Mouse (Mus musculus) hindbrain, embryonic 15.5 days (tissue): Measurements from ENCODE around the gene Sirt5. TPM values are rescaled to one million over a fixed set of nuclear protein-coding genes. Genes with fewer than 3 reads are reported as not detected.

Experiments used
- ATAC-seq: fragments of 200-750 bp; cut with Nextera tagmentation; 2 replicates; pipeline ENCODE4 v1.8.0; 2017; ENCODE audit warnings: low read depth, moderate number of reproducible peaks, moderate TSS enrichment; ENCODE audit not compliant: low FRiP score
- H3K27ac ChIP-seq: fragments of 300-500 bp; sonication (generic); replicated peaks from 2 replicates; pipeline ENCODE4 v1.5.1; 2015; ENCODE audit warnings: mild to moderate bottlenecking, inconsistent platforms
- H3K27me3 ChIP-seq: fragments of 300-500 bp; sonication (generic); 2 replicates; pipeline ENCODE4 v1.6.1; 2015; ENCODE audit warnings: control low read depth, inconsistent platforms
- H3K36me3 ChIP-seq: fragments of 300-500 bp; sonication (generic); 2 replicates; pipeline ENCODE4 v1.6.1; 2015; ENCODE audit warnings: control low read depth, inconsistent platforms
- H3K4me1 ChIP-seq: fragments of 300-500 bp; sonication (generic); replicated peaks from 2 replicates; pipeline ENCODE4 v1.6.1; 2015; ENCODE audit warnings: control low read depth, inconsistent platforms
- H3K4me2 ChIP-seq: fragments of 300-500 bp; sonication (generic); 2 replicates; pipeline ENCODE4 v1.6.1; 2015; ENCODE audit warnings: moderate library complexity, mild to moderate bottlenecking, inconsistent platforms
- H3K4me3 ChIP-seq: fragments of 300-500 bp; sonication (generic); 2 replicates; pipeline ENCODE4 v1.5.1; 2015; ENCODE audit warnings: mild to moderate bottlenecking, inconsistent platforms
- H3K9ac ChIP-seq: fragments of 300-500 bp; sonication (generic); 2 replicates; pipeline ENCODE4 v1.6.1; 2015; ENCODE audit warnings: inconsistent platforms
- H3K9me3 ChIP-seq: fragments of 300-500 bp; sonication (generic); 2 replicates; pipeline ENCODE4 v1.6.1; 2016; ENCODE audit warnings: control low read depth, inconsistent platforms
- WGBS: fragments of 180-500 bp; shearing (Covaris S2); methylation state at CpG from one replicate; pipeline ENCODE4 v1.1.7; 2015; 5-methylcytosine and 5-hydroxymethylcytosine counted together
- polyA plus RNA-seq: library from polyadenylated mRNA; unstranded; fragments of >200 nt; fragmentation: Nextera tagmentation; extraction: Ambion mirVana; gene quantifications from 2 replicates; pipeline ENCODE4 v1.2.1, GENCODE M21; 2015

The Sirt5 gene
- polyA plus RNA-seq, 1 experiment from 2014 or later, result 34.8 TPM

DNA sequence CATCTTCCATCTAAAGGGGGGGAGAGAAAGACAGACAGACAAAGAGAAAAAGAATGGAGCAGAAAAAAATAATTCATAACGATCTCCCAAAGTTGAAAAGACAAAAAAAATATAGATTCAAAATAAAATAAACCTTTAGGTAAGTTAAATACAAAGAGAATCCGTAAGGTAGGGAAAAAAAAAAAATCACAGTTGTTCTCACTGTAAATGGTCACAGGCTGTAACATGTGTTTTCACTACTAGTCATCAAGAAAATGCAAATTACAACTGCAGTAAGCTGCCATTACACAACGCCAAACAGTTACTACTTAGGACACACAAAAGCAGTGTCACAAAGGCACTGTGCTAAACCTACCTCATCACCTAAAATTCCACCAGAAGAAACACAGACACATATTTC lies 79.4 kb downstream of the Sirt5 start:
- Histone ChIP-seq H3K27ac (no peak overlapping the region), H3K27me3 (no peaks in the 10 kb centered on the region), H3K9ac (no peak overlapping the region), H3K36me3 (no peaks in the 10 kb centered on the region), H3K4me2 (no peak overlapping the region), H3K9me3 (no peaks in the 10 kb centered on the region), H3K4me3 (no peak overlapping the region), H3K4me1 (peaks cover 16% of the 10 kb centered on the region)
- ATAC-seq, result no peak
- WGBS, result 88% methylated on average over 3 of the region's 3 CpGs

Other genes with a start within 250 kb of the Sirt5 start
- 76.3 and 76.7 TPM in 2 replicates for gene Tbc1d7, start 194.0 kb upstream of the Sirt5 start, polyA plus RNA-seq
- gene Gfod1, start 61.3 kb upstream of the Sirt5 start, polyA plus RNA-seq, result 2.4 and 3.0 TPM in 2 replicates
- gene Nol7, start 32.9 kb downstream of the Sirt5 start, polyA plus RNA-seq, result 168 and 171 TPM in 2 replicates
- gene Ranbp9, start 115.8 kb downstream of the Sirt5 start, polyA plus RNA-seq, result 13.6 and 14.6 TPM in 2 replicates
- 8.1 and 8.2 TPM in 2 replicates for gene Mcur1, start 194.7 kb downstream of the Sirt5 start, polyA plus RNA-seq